Mouse (Mus musculus): ENCODE results near the gene D230025D16Rik. TPM values are rescaled to one million over a fixed set of nuclear protein-coding genes. Genes with fewer than 3 reads are reported as not detected.
"Not testable (repeated sequence)": the region's sequence is repeated elsewhere in the genome, so short reads cannot be mapped to it uniquely, and the experiment has no call there.

D230025D16Rik gene
- polyA plus RNA-seq, 1 experiment from 2014 or later: 30.9 TPM

DNA sequence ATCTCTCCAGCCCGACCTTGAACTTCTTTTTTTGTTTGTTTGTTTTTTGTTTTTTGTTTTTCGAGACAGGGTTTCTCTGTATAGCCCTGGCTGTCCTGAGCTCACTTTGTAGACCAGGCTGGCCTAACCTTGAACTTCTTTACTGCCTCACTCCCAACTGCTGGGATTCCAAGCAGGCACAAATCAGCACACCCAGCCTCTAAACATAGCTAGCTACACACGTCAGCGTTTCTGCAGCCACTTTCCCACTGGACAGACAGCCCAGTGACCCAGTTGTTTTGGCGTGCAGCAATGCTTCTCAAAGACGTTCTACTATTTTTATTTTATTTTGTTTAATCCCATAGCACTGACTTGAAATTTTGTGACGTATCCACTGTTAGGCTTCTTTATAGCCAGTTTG lies 1.1 kb upstream of the D230025D16Rik start:
- no peak overlapping the region for H3K4me2 ChIP-seq (ENCODE audit: low read depth, low read length)
- WGBS (ENCODE audit: insufficient replicate concordance): 78% methylated on average over 7 of the region's 7 CpGs
- no peak overlapping the region; the same call in 1 of the 2 replicates for H3K9ac ChIP-seq (replicated peaks)
- H3K27ac ChIP-seq (ENCODE audit: low read depth): no peak overlapping the region; the same call in 1 of the 2 replicates
- ATAC-seq (no peak), DNase-seq (no peak)
- no peaks in the 10 kb centered on the region; the same call in 1 of the 2 replicates for H3K36me3 ChIP-seq (replicated peaks; ENCODE audit: insufficient read depth, low read length)
- TF ChIP-seq EP300 (IDR thresholded peaks at IDR 0.05; ENCODE audit: low read depth): no peak
- H3K27me3 ChIP-seq (ENCODE audit: insufficient read depth, low read length): no peaks in the 10 kb centered on the region
- H3K9me3 ChIP-seq (ENCODE audit: low read length): no peaks in the 10 kb centered on the region
- peaks cover 13% of the 10 kb centered on the region for H3K4me1 ChIP-seq (ENCODE audit: insufficient read depth)
- H3K4me3 ChIP-seq (ENCODE audit: low read depth, low read length): no peak overlapping the region

- Histone ChIP-seq H3K27me3 (ENCODE audit: insufficient read depth, low read length) (no peaks in the 10 kb centered on the region), H3K36me3 (replicated peaks; ENCODE audit: insufficient read depth, low read length) (no peaks in the 10 kb centered on the region; the same call in 1 of the 2 replicates), H3K4me2 (ENCODE audit: low read depth, low read length) (peak overlapping the region; percentile 78), H3K27ac (ENCODE audit: low read depth) (peak overlapping the region; percentile 99), H3K4me3 (ENCODE audit: low read depth, low read length) (peak overlapping the region; percentile 83), H3K9me3 (ENCODE audit: low read length) (no peaks in the 10 kb centered on the region), H3K9ac (replicated peaks) (peak overlapping the region; percentile 87), H3K4me1 (ENCODE audit: insufficient read depth) (peaks cover 16% of the 10 kb centered on the region)
- ATAC-seq (no peak), DNase-seq (no peak)
- under 1% methylated on average over 27 of the region's 27 CpGs for WGBS (ENCODE audit: insufficient replicate concordance)
- no peak for TF ChIP-seq CTCF (IDR thresholded peaks at IDR 0.05; ENCODE audit: low read depth)
- no peak for TF ChIP-seq EP300 (IDR thresholded peaks at IDR 0.05; ENCODE audit: low read depth)
These were observed 288 bp downstream of the D230025D16Rik start for GRCm38 (mm10) chr8:105225272-105225593.

DNA sequence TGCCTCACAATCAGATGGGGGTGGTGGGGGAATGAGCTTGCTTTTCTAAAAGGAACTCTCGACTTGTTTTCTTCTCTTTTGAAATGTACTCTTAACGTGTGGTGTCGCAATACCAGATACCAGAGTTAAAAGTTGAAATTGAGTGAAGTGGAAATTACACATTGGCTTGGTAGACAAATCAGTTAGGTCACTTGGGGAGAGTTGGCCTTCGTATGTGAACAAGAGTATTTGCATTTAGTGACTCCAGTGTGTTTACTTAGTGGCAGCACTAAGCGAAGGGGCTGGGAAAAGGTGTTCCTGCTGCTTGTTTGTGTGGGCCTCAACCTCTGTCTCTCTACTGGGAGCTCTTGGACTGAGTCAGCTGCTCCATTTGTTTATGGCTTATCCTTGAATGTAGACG lies 972 bp downstream of the D230025D16Rik start:
- ATAC-seq: peak; percentile 62
- Histone ChIP-seq H3K27ac (ENCODE audit: low read depth) (peak overlapping the region; percentile 99), H3K4me2 (ENCODE audit: low read depth, low read length) (peak overlapping the region; percentile 78), H3K36me3 (replicated peaks; ENCODE audit: insufficient read depth, low read length) (no peaks in the 10 kb centered on the region; the same call in 1 of the 2 replicates), H3K9me3 (ENCODE audit: low read length) (no peaks in the 10 kb centered on the region), H3K9ac (replicated peaks) (peak overlapping the region; percentile 87), H3K4me1 (ENCODE audit: insufficient read depth) (peaks cover 16% of the 10 kb centered on the region), H3K4me3 (ENCODE audit: low read depth, low read length) (peak overlapping the region; percentile 83), H3K27me3 (ENCODE audit: insufficient read depth, low read length) (no peaks in the 10 kb centered on the region)
- peak; percentile 38 for DNase-seq
- WGBS (ENCODE audit: insufficient replicate concordance): 10% methylated on average over 6 of the region's 6 CpGs
- TF ChIP-seq EP300 (IDR thresholded peaks at IDR 0.05; ENCODE audit: low read depth) (no peak; the same call in 1 of the 2 replicates), CTCF (IDR thresholded peaks at IDR 0.05; ENCODE audit: low read depth) (no peak)

DNA sequence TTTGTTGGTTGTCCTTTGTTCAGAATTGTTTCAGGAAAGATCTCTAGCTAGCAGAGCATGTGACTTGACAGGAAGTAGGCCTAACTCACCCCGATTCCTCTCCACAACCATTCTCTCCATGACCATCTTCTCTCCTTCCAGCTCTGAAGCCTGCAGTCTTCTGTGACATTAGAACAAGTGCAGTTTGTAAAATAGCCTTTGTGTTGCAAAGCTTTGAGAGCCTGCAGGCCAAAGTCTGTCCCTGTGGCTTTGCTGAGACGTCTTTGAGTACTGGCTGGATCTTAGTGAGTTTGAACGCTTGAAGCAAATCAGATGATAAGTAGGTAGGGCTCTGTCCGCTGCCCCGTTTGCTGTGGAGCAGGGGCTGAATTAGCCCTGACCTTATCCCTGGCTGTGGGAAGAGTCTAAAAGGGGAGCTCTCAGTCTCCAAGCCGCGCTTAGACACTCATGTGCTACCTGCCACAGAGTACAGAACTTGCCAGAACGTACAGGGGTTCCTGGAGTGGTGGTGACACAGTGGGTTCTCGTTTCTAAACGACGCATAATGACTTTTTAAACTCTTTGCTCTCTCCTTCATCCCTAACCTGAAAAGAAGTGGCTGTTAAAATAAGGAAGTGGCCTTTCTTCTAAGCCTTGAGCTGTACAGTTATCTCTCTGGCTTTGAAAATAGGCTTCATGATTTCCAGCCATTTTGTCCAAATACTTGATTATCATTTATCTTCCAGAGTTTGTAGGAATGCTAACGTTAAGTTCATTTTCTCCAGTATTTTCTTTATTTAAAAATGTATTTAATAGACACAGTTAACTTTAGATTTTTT lies 6.8 kb downstream of the D230025D16Rik start:
- H3K27ac ChIP-seq (ENCODE audit: low read depth): peak overlapping the region; percentile 11; the same call in 1 of the 2 replicates
- H3K4me1 ChIP-seq (ENCODE audit: insufficient read depth): peaks cover 14% of the 10 kb centered on the region
- peaks cover 30% of the 10 kb centered on the region for H3K36me3 ChIP-seq (replicated peaks; ENCODE audit: insufficient read depth, low read length)
- no peaks in the 10 kb centered on the region for H3K27me3 ChIP-seq (ENCODE audit: insufficient read depth, low read length)
- DNase-seq (no peak), ATAC-seq (no peak)
- H3K4me3 ChIP-seq (ENCODE audit: low read depth, low read length): no peak overlapping the region
- no peak overlapping the region for H3K9ac ChIP-seq (replicated peaks)
- 69% methylated on average over 12 of the region's 12 CpGs for WGBS (ENCODE audit: insufficient replicate concordance)
- no peaks in the 10 kb centered on the region for H3K9me3 ChIP-seq (ENCODE audit: low read length)
- H3K4me2 ChIP-seq (ENCODE audit: low read depth, low read length): no peak overlapping the region
- no peak for TF ChIP-seq CTCF (IDR thresholded peaks at IDR 0.05; ENCODE audit: low read depth)
- no peak for TF ChIP-seq EP300 (IDR thresholded peaks at IDR 0.05; ENCODE audit: low read depth)

GRCm38 (mm10) chr8:105232321-105232693 lies 7.4 kb downstream of the D230025D16Rik start:
- H3K27ac ChIP-seq (ENCODE audit: low read depth); ATAC-seq; H3K4me3 ChIP-seq (ENCODE audit: low read depth, low read length); DNase-seq; H3K9ac ChIP-seq (replicated peaks); H3K9me3 ChIP-seq (ENCODE audit: low read length); H3K4me2 ChIP-seq (ENCODE audit: low read depth, low read length); H3K27me3 ChIP-seq (ENCODE audit: insufficient read depth, low read length): not testable (repeated sequence)
- Histone ChIP-seq H3K4me1 (ENCODE audit: insufficient read depth) (peaks cover 14% of the 10 kb centered on the region), H3K36me3 (replicated peaks; ENCODE audit: insufficient read depth, low read length) (peaks cover 32% of the 10 kb centered on the region)
- WGBS (ENCODE audit: insufficient replicate concordance): 89% methylated on average over 4 of the region's 4 CpGs

GRCm38 (mm10) chr8:105233126-105233935 lies 8.4 kb downstream of the D230025D16Rik start:
- Histone ChIP-seq H3K9me3 (ENCODE audit: low read length) (no peaks in the 10 kb centered on the region), H3K36me3 (replicated peaks; ENCODE audit: insufficient read depth, low read length) (peaks cover 38% of the 10 kb centered on the region), H3K4me1 (ENCODE audit: insufficient read depth) (peaks cover 14% of the 10 kb centered on the region), H3K27ac (ENCODE audit: low read depth) (no peak overlapping the region), H3K9ac (replicated peaks) (no peak overlapping the region), H3K27me3 (ENCODE audit: insufficient read depth, low read length) (no peaks in the 10 kb centered on the region), H3K4me2 (ENCODE audit: low read depth, low read length) (no peak overlapping the region; the same call in 1 of the 2 replicates), H3K4me3 (ENCODE audit: low read depth, low read length) (no peak overlapping the region)
- WGBS (ENCODE audit: insufficient replicate concordance): 67% methylated on average over 1 of the region's 1 CpGs
- ATAC-seq (no peak), DNase-seq (no peak)
- no peak for TF ChIP-seq EP300 (IDR thresholded peaks at IDR 0.05; ENCODE audit: low read depth)
- TF ChIP-seq CTCF (IDR thresholded peaks at IDR 0.05; ENCODE audit: low read depth): no peak
